Mouse (Mus musculus) heart, postnatal 0 days (tissue): Measurements from ENCODE around the gene Nepro.

ENCODE experiments used
- CTCF ChIP-seq: IDR thresholded peaks from 2 replicates; pipeline ENCODE4 v1.5.1; 2016; ENCODE audit warnings: antibody characterized with exemption, control low read depth, low read depth
- EP300 ChIP-seq: IDR thresholded peaks from 2 replicates; pipeline ENCODE4 v1.6.1; 2016; ENCODE audit warnings: antibody characterized with exemption, low read depth

DNA sequence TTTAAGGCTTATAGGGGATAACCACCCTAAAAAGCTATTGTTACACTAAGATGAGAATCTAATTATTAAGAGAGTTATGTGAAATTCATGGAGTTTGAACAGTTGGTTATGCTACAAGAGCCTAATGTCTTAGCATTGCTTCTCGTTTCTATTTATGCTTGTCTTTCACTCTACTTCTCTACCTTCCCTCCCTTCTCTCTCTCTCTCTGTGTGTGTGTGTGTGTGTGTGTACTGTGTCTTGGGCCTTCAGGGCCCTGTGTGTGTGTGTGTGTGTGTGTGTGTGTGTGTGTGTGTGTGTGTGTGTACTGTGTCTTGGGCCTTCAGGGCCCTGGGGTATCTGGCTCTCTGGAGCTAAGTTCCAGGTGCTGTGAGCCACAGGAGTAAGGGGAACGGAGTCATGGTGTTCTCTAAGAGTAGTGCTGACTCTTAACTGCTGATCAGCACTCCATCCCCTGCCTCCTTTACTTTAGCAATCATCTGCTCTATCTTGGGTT lies 6.9 kb upstream of the Nepro start:
- TF ChIP-seq CTCF, result no peak
- TF ChIP-seq EP300, result no peak
